Mouse (Mus musculus): ENCODE data around the gene G0s2. TPM values are rescaled to one million over a fixed set of nuclear protein-coding genes. Genes with fewer than 3 reads are reported as not detected.
"Not testable (repeated sequence)": the region's sequence is repeated elsewhere in the genome, so short reads cannot be mapped to it uniquely, and the experiment has no call there.

G0s2 gene
- polyA plus RNA-seq, 1 experiment from 2014 or later, result 6.9 TPM

DNA sequence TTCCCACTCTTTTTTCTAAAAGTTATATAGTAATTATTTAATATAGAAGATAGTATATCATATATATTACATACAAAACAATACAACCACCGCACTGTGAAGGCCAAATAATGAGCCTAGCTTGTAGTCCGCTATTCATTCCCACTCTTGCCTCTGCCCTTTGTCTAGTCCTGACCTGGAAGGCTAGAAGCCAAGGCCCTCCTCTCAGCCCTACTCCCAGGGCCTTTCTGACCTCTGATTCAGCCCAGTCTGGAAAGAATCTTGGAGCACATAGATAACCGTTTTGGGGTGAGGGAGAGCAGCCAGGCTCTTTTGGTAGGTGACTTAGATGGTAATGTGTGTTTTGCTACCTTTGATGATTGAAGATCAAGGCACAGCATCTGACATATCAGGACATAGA lies 20.9 kb upstream of the G0s2 start:
- H3K9me3 ChIP-seq (replicated peaks; ENCODE audit: control insufficient read depth, low read length, poor library complexity, severe bottlenecking), result no peaks in the 10 kb centered on the region
- H3K27me3 ChIP-seq (ENCODE audit: control insufficient read depth, insufficient read depth, low read depth, low read length), result no peaks in the 10 kb centered on the region
- no peaks in the 10 kb centered on the region for H3K4me1 ChIP-seq (ENCODE audit: control insufficient read depth, insufficient read depth, low read length)
- WGBS, result 74% methylated on average over 3 of the region's 3 CpGs
- no peak for ATAC-seq
- no peak overlapping the region for H3K4me3 ChIP-seq (ENCODE audit: low read depth, low read length)
- no peak overlapping the region for H3K27ac ChIP-seq (ENCODE audit: low read length)
- no peak overlapping the region for H3K4me2 ChIP-seq (ENCODE audit: low read length)
- H3K9ac ChIP-seq (ENCODE audit: low read depth, low read length), result no peak overlapping the region
- no peaks in the 10 kb centered on the region for H3K36me3 ChIP-seq (ENCODE audit: control insufficient read depth, insufficient read depth, low read length)

GRCm38 (mm10) chr1:193293039-193293438 lies 20.0 kb upstream of the G0s2 start:
- Histone ChIP-seq H3K36me3 (ENCODE audit: control insufficient read depth, insufficient read depth, low read length) (no peaks in the 10 kb centered on the region), H3K4me3 (ENCODE audit: low read depth, low read length) (no peak overlapping the region), H3K9me3 (replicated peaks; ENCODE audit: control insufficient read depth, low read length, poor library complexity, severe bottlenecking) (no peaks in the 10 kb centered on the region), H3K9ac (ENCODE audit: low read depth, low read length) (no peak overlapping the region), H3K27ac (ENCODE audit: low read length) (no peak overlapping the region), H3K4me2 (ENCODE audit: low read length) (no peak overlapping the region), H3K4me1 (ENCODE audit: control insufficient read depth, insufficient read depth, low read length) (no peaks in the 10 kb centered on the region), H3K27me3 (ENCODE audit: control insufficient read depth, insufficient read depth, low read depth, low read length) (no peaks in the 10 kb centered on the region)
- 66% methylated on average over 2 of the region's 2 CpGs for WGBS
- ATAC-seq, result no peak

DNA sequence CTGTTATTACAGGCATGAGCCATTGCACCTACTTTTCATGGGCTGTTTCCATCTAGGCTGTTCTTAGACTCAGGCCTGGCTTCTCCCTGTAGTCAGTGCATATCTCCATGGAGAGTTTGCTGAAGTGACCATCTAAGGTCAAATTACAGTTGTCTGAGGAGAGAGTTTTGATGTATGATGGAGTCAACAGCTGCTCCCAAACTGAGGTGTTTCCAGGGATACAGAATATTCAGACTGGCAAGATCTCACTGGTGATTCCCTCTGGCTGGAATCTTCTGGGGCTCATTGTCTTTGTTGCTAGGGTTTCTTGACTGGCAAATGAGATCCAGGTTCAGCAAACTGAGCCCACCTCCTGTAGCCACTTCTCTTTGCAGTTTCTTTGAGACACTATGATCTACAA lies 17.7 kb upstream of the G0s2 start:
- Histone ChIP-seq H3K9me3 (replicated peaks; ENCODE audit: control insufficient read depth, low read length, poor library complexity, severe bottlenecking) (no peaks in the 10 kb centered on the region), H3K4me3 (ENCODE audit: low read depth, low read length) (no peak overlapping the region), H3K4me1 (ENCODE audit: control insufficient read depth, insufficient read depth, low read length) (no peaks in the 10 kb centered on the region), H3K36me3 (ENCODE audit: control insufficient read depth, insufficient read depth, low read length) (no peaks in the 10 kb centered on the region), H3K27ac (ENCODE audit: low read length) (no peak overlapping the region), H3K27me3 (ENCODE audit: control insufficient read depth, insufficient read depth, low read depth, low read length) (no peaks in the 10 kb centered on the region), H3K4me2 (ENCODE audit: low read length) (no peak overlapping the region), H3K9ac (ENCODE audit: low read depth, low read length) (no peak overlapping the region)
- no peak for ATAC-seq

DNA sequence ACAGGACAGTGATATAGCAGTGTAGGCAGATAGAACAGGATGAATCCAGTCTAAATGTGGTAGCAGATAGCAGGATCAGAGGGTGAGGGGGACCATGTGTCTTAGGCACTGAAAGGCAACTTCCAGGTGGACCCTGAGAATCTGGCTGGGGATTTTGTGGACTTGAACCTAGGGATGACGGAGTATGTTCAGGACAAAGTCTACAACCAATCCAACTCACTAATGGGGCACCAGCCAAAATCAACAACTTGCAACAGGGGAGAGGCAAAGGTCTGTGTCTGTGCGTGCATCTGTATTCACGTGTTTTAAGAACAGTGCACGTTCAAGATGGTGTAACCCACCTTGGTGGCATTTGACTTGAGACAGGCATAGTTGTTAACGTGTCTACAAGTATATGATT lies 16.9 kb upstream of the G0s2 start:
- WGBS, result 92% methylated on average over 5 of the region's 5 CpGs
- no peaks in the 10 kb centered on the region for H3K27me3 ChIP-seq (ENCODE audit: control insufficient read depth, insufficient read depth, low read depth, low read length)
- H3K4me1 ChIP-seq (ENCODE audit: control insufficient read depth, insufficient read depth, low read length), result no peaks in the 10 kb centered on the region
- no peaks in the 10 kb centered on the region for H3K9me3 ChIP-seq (replicated peaks; ENCODE audit: control insufficient read depth, low read length, poor library complexity, severe bottlenecking)
- H3K36me3 ChIP-seq (ENCODE audit: control insufficient read depth, insufficient read depth, low read length), result no peaks in the 10 kb centered on the region
- no peak overlapping the region for H3K9ac ChIP-seq (ENCODE audit: low read depth, low read length)
- H3K27ac ChIP-seq (ENCODE audit: low read length), result no peak overlapping the region
- no peak for ATAC-seq
- H3K4me3 ChIP-seq (ENCODE audit: low read depth, low read length), result no peak overlapping the region
- H3K4me2 ChIP-seq (ENCODE audit: low read length), result no peak overlapping the region

DNA sequence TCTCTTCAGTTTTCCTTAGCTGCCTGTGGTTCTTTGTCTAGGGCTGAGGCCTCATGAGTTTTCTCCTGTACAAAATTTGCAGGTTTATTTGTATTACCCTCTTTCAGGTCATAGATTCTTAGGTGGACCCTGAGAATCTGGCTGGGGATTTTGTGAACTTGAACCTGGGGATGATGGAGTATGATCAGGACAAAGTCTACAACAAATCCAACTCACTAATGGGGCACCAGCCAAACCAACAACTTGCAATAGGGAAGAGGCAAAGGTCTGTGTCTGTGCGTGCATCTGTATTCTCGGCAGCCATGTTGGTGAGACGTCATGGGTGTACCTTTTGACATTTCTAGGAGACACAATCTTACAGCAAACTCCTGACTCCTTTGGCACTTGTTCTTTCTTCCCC lies 16.1 kb upstream of the G0s2 start:
- no peak overlapping the region for H3K4me2 ChIP-seq (ENCODE audit: low read length)
- WGBS, result 97% methylated on average over 3 of the region's 3 CpGs
- H3K36me3 ChIP-seq (ENCODE audit: control insufficient read depth, insufficient read depth, low read length), result no peaks in the 10 kb centered on the region
- H3K4me3 ChIP-seq (ENCODE audit: low read depth, low read length), result no peak overlapping the region
- no peaks in the 10 kb centered on the region for H3K9me3 ChIP-seq (replicated peaks; ENCODE audit: control insufficient read depth, low read length, poor library complexity, severe bottlenecking)
- H3K9ac ChIP-seq (ENCODE audit: low read depth, low read length), result no peak overlapping the region
- ATAC-seq, result no peak
- H3K27ac ChIP-seq (ENCODE audit: low read length), result no peak overlapping the region
- H3K4me1 ChIP-seq (ENCODE audit: control insufficient read depth, insufficient read depth, low read length), result no peaks in the 10 kb centered on the region
- no peaks in the 10 kb centered on the region for H3K27me3 ChIP-seq (ENCODE audit: control insufficient read depth, insufficient read depth, low read depth, low read length)

- WGBS, result 82% methylated on average over 2 of the region's 2 CpGs
- H3K27me3 ChIP-seq (ENCODE audit: control insufficient read depth, insufficient read depth, low read depth, low read length), result no peaks in the 10 kb centered on the region
- no peak overlapping the region for H3K9ac ChIP-seq (ENCODE audit: low read depth, low read length)
- H3K27ac ChIP-seq (ENCODE audit: low read length), result no peak overlapping the region
- H3K4me3 ChIP-seq (ENCODE audit: low read depth, low read length), result no peak overlapping the region
- no peak overlapping the region for H3K4me2 ChIP-seq (ENCODE audit: low read length)
- ATAC-seq, result no peak
- H3K9me3 ChIP-seq (replicated peaks; ENCODE audit: control insufficient read depth, low read length, poor library complexity, severe bottlenecking), result no peaks in the 10 kb centered on the region
- no peaks in the 10 kb centered on the region for H3K36me3 ChIP-seq (ENCODE audit: control insufficient read depth, insufficient read depth, low read length)
- no peaks in the 10 kb centered on the region for H3K4me1 ChIP-seq (ENCODE audit: control insufficient read depth, insufficient read depth, low read length)
These were observed 14.6 kb upstream of the G0s2 start for GRCm38 (mm10) chr1:193287578-193287977.

- H3K9ac ChIP-seq (ENCODE audit: low read depth, low read length); H3K27me3 ChIP-seq (ENCODE audit: control insufficient read depth, insufficient read depth, low read depth, low read length); H3K9me3 ChIP-seq (replicated peaks; ENCODE audit: control insufficient read depth, low read length, poor library complexity, severe bottlenecking); H3K27ac ChIP-seq (ENCODE audit: low read length); H3K4me2 ChIP-seq (ENCODE audit: low read length); H3K4me1 ChIP-seq (ENCODE audit: control insufficient read depth, insufficient read depth, low read length); H3K4me3 ChIP-seq (ENCODE audit: low read depth, low read length); H3K36me3 ChIP-seq (ENCODE audit: control insufficient read depth, insufficient read depth, low read length); ATAC-seq: not testable (repeated sequence)
- 95% methylated on average over 3 of the region's 3 CpGs for WGBS
These were observed 12.8 kb upstream of the G0s2 start for GRCm38 (mm10) chr1:193285766-193286325.

DNA sequence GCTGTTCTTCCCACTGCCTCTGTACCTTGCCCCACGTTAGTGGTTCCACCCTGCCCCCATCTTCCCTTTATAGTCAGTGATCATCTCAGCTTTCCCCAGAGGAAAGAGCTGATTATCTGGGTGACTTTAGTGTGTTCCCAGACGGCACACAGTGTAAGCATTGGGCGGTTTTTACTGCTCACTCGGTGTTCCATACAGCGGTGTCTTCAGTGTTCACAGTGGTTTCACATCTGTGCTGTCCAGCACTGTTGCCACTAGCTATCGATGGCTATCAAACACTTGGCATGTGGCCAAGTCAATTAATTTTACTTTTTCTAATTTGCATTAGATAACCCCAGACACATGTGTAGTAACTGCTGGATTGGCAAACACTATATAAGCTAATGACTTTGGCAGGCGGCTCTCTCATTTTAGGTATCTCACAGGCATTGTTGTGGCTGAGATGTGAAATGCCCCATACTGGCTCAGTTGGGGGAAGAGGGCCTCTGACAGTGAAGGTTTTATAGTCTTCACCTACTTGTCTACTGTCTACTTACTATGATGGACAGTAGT lies 11.3 kb upstream of the G0s2 start:
- no peaks in the 10 kb centered on the region for H3K4me1 ChIP-seq (ENCODE audit: control insufficient read depth, insufficient read depth, low read length)
- no peak overlapping the region for H3K4me2 ChIP-seq (ENCODE audit: low read length)
- H3K27ac ChIP-seq (ENCODE audit: low read length), result no peak overlapping the region
- 72% methylated on average over 7 of the region's 7 CpGs for WGBS
- no peak for ATAC-seq
- no peaks in the 10 kb centered on the region for H3K36me3 ChIP-seq (ENCODE audit: control insufficient read depth, insufficient read depth, low read length)
- H3K4me3 ChIP-seq (ENCODE audit: low read depth, low read length), result no peak overlapping the region
- no peaks in the 10 kb centered on the region for H3K27me3 ChIP-seq (ENCODE audit: control insufficient read depth, insufficient read depth, low read depth, low read length)
- no peaks in the 10 kb centered on the region for H3K9me3 ChIP-seq (replicated peaks; ENCODE audit: control insufficient read depth, low read length, poor library complexity, severe bottlenecking)
- no peak overlapping the region for H3K9ac ChIP-seq (ENCODE audit: low read depth, low read length)

DNA sequence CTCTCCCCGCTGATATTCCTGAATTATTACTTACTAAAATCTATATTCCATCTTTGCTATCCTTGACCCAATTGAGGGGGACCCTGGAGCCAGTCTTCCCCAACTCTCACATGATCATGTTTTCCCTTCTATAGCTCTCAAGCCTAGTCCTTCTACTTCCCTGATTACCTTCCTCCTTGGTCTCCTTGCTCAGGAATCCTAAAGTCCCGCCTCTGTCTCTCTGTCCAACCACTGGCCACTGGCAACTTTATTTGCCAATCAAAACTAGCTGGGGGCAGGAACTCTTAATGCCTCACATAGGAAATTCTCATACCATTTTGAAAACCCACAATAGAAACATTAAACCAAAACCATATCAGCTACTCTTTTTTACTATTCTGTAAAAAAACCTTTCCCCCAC lies 8.3 kb upstream of the G0s2 start:
- Histone ChIP-seq H3K27me3 (ENCODE audit: control insufficient read depth, insufficient read depth, low read depth, low read length) (no peaks in the 10 kb centered on the region), H3K9ac (ENCODE audit: low read depth, low read length) (no peak overlapping the region), H3K9me3 (replicated peaks; ENCODE audit: control insufficient read depth, low read length, poor library complexity, severe bottlenecking) (no peaks in the 10 kb centered on the region), H3K4me2 (ENCODE audit: low read length) (no peak overlapping the region), H3K4me1 (ENCODE audit: control insufficient read depth, insufficient read depth, low read length) (no peaks in the 10 kb centered on the region), H3K4me3 (ENCODE audit: low read depth, low read length) (no peak overlapping the region), H3K36me3 (ENCODE audit: control insufficient read depth, insufficient read depth, low read length) (no peaks in the 10 kb centered on the region), H3K27ac (ENCODE audit: low read length) (no peak overlapping the region)
- no peak for ATAC-seq
- WGBS, result 94% methylated on average over 2 of the region's 2 CpGs
